In the genomic region with DNA sequence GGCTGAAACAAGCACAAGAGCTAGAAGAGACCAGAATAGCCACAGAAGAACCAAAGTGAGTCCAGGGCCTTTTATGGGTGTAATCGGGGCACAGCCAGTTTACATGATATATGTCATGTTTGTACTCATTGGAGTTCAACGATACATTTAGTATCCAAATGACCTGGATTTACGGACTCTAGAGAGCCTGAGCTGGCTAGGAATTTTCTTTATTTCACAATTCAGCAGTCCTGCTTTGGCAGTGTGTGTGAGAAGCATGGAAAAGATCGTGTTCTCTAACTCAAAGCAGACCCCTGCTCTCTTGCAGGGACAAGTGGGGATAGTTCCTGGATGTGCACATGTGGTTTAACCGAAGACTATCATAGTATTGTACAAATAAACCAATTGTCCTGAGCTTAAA, we compare ENCODE assay signal across 24 mouse cellular contexts.
DNase-seq lines count a peak whose midpoint lies in the region; ATAC-seq and TF ChIP-seq lines count a peak whose summit lies in the region.
"Had no signal": no experiment of that assay in that cellular context is flagged by ENCODE, and none has a peak within 500 bp of the region (broad histone marks: within the 10 kb centered on the region; RNA-seq: fewer than 3 reads in every experiment).

No protein-coding gene starts in this region.

- DNase-seq in embryonic facial prominence, embryonic 14.5 days (ENCODE audit: low spot score) = peak; percentile 61
- DNase-seq in embryonic facial prominence, embryonic 10.5 days (ENCODE audit: low spot score) = no peak
- peak; percentile 11 for DNase-seq in kidney, postnatal 0 days (ENCODE audit: low spot score)
- peak; percentile 3 for DNase-seq in adipocyte (ENCODE audit: low spot score)
- no peak for DNase-seq in left cerebral cortex, adult 11 months (ENCODE audit: low spot score)
- DNase-seq: adrenal gland, adult 8-10 months; adrenal gland, postnatal 36 days; B cell, adult 2 months; embryo, embryonic 11 days; forebrain, postnatal 0 days; gastrocnemius, postnatal 10 days; heart, postnatal 36 days had no signal

- ATAC-seq in embryonic facial prominence, embryonic 14.5 days (ENCODE audit: low read depth) = no peak
- no peak for ATAC-seq in kidney, postnatal 0 days (replicated peaks; ENCODE audit: low FRiP score, low read depth)
- ATAC-seq in kidney, embryonic 14.5 days (ENCODE audit: low FRiP score, low TSS enrichment) = no peak
- no peak for ATAC-seq in megakaryocyte-erythroid progenitor cell, adult 5-6 weeks (replicated peaks; ENCODE audit: low FRiP score, low TSS enrichment, poor library complexity, severe bottlenecking)
- ATAC-seq: forebrain, embryonic 14.5 days; forebrain, postnatal 0 days; hindbrain, embryonic 16.5 days; intestine, embryonic 15.5 days had no signal

- no peaks in the 10 kb centered on the region for H3K27me3 ChIP-seq in embryonic facial prominence, embryonic 14.5 days (replicated peaks; ENCODE audit: control insufficient read depth, insufficient read depth, low read length)
- no peaks in the 10 kb centered on the region for H3K27me3 ChIP-seq in embryonic facial prominence, embryonic 10.5 days (replicated peaks; ENCODE audit: low read depth, poor library complexity, severe bottlenecking)
- no peaks in the 10 kb centered on the region for H3K27me3 ChIP-seq in kidney, postnatal 0 days (ENCODE audit: insufficient read depth, low read length)
- H3K27me3 ChIP-seq in kidney, embryonic 14.5 days (ENCODE audit: control insufficient read depth, insufficient read depth, low read length) = no peaks in the 10 kb centered on the region
- H3K27me3 ChIP-seq: CH12.LX; embryonic facial prominence, embryonic 15.5 days; heart, embryonic 12.5 days; heart, embryonic 15.5 days; hindbrain, embryonic 13.5 days; intestine, embryonic 15.5 days had no signal

- no peak overlapping the region for H3K4me2 ChIP-seq in embryonic facial prominence, embryonic 14.5 days (ENCODE audit: low read depth, low read length)
- no peak overlapping the region for H3K4me2 ChIP-seq in kidney, postnatal 0 days (ENCODE audit: low read length)
- H3K4me2 ChIP-seq in kidney, embryonic 14.5 days (replicated peaks; ENCODE audit: low read depth, low read length) = no peak overlapping the region
- H3K4me2 ChIP-seq: embryonic facial prominence, embryonic 15.5 days; heart, embryonic 12.5 days; heart, embryonic 15.5 days; hindbrain, embryonic 13.5 days; intestine, embryonic 15.5 days had no signal

- no peak overlapping the region for H3K4me3 ChIP-seq in embryonic facial prominence, embryonic 14.5 days (ENCODE audit: low read depth, low read length)
- H3K4me3 ChIP-seq in embryonic facial prominence, embryonic 10.5 days = no peak overlapping the region
- no peak overlapping the region for H3K4me3 ChIP-seq in kidney, postnatal 0 days (replicated peaks; ENCODE audit: low read depth, low read length)
- no peak overlapping the region for H3K4me3 ChIP-seq in kidney, embryonic 14.5 days (ENCODE audit: low read length)
- H3K4me3 ChIP-seq: embryonic facial prominence, embryonic 15.5 days; heart, embryonic 12.5 days; heart, embryonic 15.5 days; hindbrain, embryonic 10.5 days; hindbrain, embryonic 13.5 days; intestine, embryonic 15.5 days had no signal

- 54% methylated on average over 5 of the region's 5 CpGs for WGBS in embryonic facial prominence, embryonic 14.5 days
- WGBS in embryonic facial prominence, embryonic 10.5 days = 82% methylated on average over 5 of the region's 5 CpGs
- 46% methylated on average over 5 of the region's 5 CpGs for WGBS in kidney, postnatal 0 days
- WGBS in kidney, embryonic 14.5 days = 46% methylated on average over 5 of the region's 5 CpGs

- H3K9me3 ChIP-seq in embryonic facial prominence, embryonic 14.5 days (ENCODE audit: control insufficient read depth, low read length) = no peaks in the 10 kb centered on the region
- no peaks in the 10 kb centered on the region for H3K9me3 ChIP-seq in embryonic facial prominence, embryonic 10.5 days
- no peaks in the 10 kb centered on the region for H3K9me3 ChIP-seq in kidney, postnatal 0 days (replicated peaks; ENCODE audit: low read length)
- no peaks in the 10 kb centered on the region for H3K9me3 ChIP-seq in kidney, embryonic 14.5 days (ENCODE audit: control insufficient read depth, low read length)
- H3K9me3 ChIP-seq: embryonic facial prominence, embryonic 15.5 days; G1E; heart, embryonic 12.5 days; heart, embryonic 15.5 days; hindbrain, embryonic 10.5 days; hindbrain, embryonic 13.5 days; intestine, embryonic 15.5 days had no signal

- no peaks in the 10 kb centered on the region for H3K36me3 ChIP-seq in embryonic facial prominence, embryonic 14.5 days (ENCODE audit: control insufficient read depth, insufficient read depth, low read length)
- H3K36me3 ChIP-seq in embryonic facial prominence, embryonic 10.5 days (replicated peaks) = no peaks in the 10 kb centered on the region
- no peaks in the 10 kb centered on the region for H3K36me3 ChIP-seq in kidney, postnatal 0 days (ENCODE audit: insufficient read depth, low read length)
- H3K36me3 ChIP-seq in kidney, embryonic 14.5 days (ENCODE audit: control insufficient read depth, insufficient read depth, low read length) = no peaks in the 10 kb centered on the region
- H3K36me3 ChIP-seq: embryonic facial prominence, embryonic 15.5 days; G1E; heart, embryonic 12.5 days; heart, embryonic 15.5 days; hindbrain, embryonic 10.5 days; hindbrain, embryonic 13.5 days; intestine, embryonic 15.5 days had no signal

- H3K27ac ChIP-seq in embryonic facial prominence, embryonic 14.5 days (replicated peaks; ENCODE audit: low read depth, low read length) = no peak overlapping the region
- no peak overlapping the region for H3K27ac ChIP-seq in embryonic facial prominence, embryonic 10.5 days (replicated peaks)
- H3K27ac ChIP-seq in kidney, postnatal 0 days = no peak overlapping the region
- no peak overlapping the region for H3K27ac ChIP-seq in kidney, embryonic 14.5 days (ENCODE audit: low read depth, low read length)
- H3K27ac ChIP-seq: embryonic facial prominence, embryonic 15.5 days; heart, embryonic 15.5 days; hindbrain, embryonic 10.5 days; hindbrain, embryonic 13.5 days; intestine, embryonic 15.5 days had no signal

- H3K9ac ChIP-seq in embryonic facial prominence, embryonic 14.5 days (ENCODE audit: low read depth, low read length) = no peak overlapping the region
- H3K9ac ChIP-seq in kidney, postnatal 0 days (ENCODE audit: low read depth, low read length) = no peak overlapping the region
- no peak overlapping the region for H3K9ac ChIP-seq in kidney, embryonic 14.5 days (ENCODE audit: low read depth, low read length)
- H3K9ac ChIP-seq: embryonic facial prominence, embryonic 15.5 days; forebrain, postnatal 0 days; heart, embryonic 12.5 days; heart, embryonic 15.5 days; hindbrain, embryonic 13.5 days; intestine, embryonic 15.5 days had no signal

- no peak for TF ChIP-seq CTCF in kidney, postnatal 0 days (IDR thresholded peaks at IDR 0.05; ENCODE audit: low read depth)

- no peaks in the 10 kb centered on the region; the same call in 1 of the 2 replicates for H3K4me1 ChIP-seq in embryonic facial prominence, embryonic 14.5 days (ENCODE audit: control insufficient read depth, insufficient read depth, low read length)
- no peaks in the 10 kb centered on the region for H3K4me1 ChIP-seq in embryonic facial prominence, embryonic 10.5 days
- no peaks in the 10 kb centered on the region for H3K4me1 ChIP-seq in kidney, postnatal 0 days (replicated peaks; ENCODE audit: insufficient read depth, low read length)
- H3K4me1 ChIP-seq in kidney, embryonic 14.5 days (ENCODE audit: control insufficient read depth, insufficient read depth, low read length) = no peaks in the 10 kb centered on the region
- H3K4me1 ChIP-seq: hindbrain, embryonic 10.5 days had no signal

Comparison
In these comparisons a context has a peak if more than half of its experiments do, and no peak if none do; other contexts are left out.
1. DNase-seq: peak in embryonic facial prominence, embryonic 14.5 days (single experiment), kidney, postnatal 0 days (single experiment) and adipocyte (single experiment); none in embryonic facial prominence, embryonic 10.5 days (single experiment) and left cerebral cortex, adult 11 months (single experiment).